Comparison of ENCODE assay signal across 14 mouse cellular contexts in the genomic region with DNA sequence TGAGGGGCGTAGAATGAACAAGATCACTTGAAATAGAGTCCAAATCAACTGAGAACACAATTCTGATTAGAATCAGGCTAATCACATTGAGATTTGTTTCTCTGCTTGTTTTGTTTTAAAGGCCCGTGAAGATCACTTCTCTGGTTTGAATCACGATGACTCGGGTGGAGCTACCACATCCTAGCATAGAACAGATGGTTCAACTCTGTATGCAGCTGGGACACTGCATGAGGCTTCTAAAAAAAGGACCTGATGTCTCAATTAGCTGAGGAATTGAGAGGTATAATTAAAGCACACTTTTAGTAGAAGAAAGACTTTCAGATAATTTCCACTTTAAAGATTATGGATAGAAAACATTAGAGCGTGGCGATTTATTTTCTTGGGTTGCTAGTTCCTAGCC.
DNase-seq lines count a peak whose midpoint lies in the region; ATAC-seq and TF ChIP-seq lines count a peak whose summit lies in the region.
"Had no signal": no experiment of that assay in that cellular context is flagged by ENCODE, and none has a peak within 500 bp of the region (broad histone marks: within the 10 kb centered on the region; RNA-seq: fewer than 3 reads in every experiment).

No protein-coding gene starts in this region.

- no peak overlapping the region for H3K27ac ChIP-seq in forebrain, postnatal 0 days (ENCODE audit: low read depth, low read length)
- no peak overlapping the region for H3K27ac ChIP-seq in forebrain, embryonic 16.5 days (ENCODE audit: low read length)
- H3K27ac ChIP-seq in lung, embryonic 14.5 days (ENCODE audit: low read depth) = no peak overlapping the region
- H3K27ac ChIP-seq: embryonic facial prominence, embryonic 15.5 days; limb, embryonic 10.5 days; liver, embryonic 13.5 days had no signal

- no peak for TF ChIP-seq CTCF in forebrain, postnatal 0 days (IDR thresholded peaks at IDR 0.05; ENCODE audit: low read depth)
- TF ChIP-seq CTCF in lung, embryonic 14.5 days (IDR thresholded peaks at IDR 0.05; ENCODE audit: low read depth) = no peak

- no peaks in the 10 kb centered on the region for H3K36me3 ChIP-seq in forebrain, postnatal 0 days (ENCODE audit: insufficient read depth)
- H3K36me3 ChIP-seq in forebrain, embryonic 16.5 days (ENCODE audit: control insufficient read depth, insufficient read depth) = no peaks in the 10 kb centered on the region
- no peaks in the 10 kb centered on the region for H3K36me3 ChIP-seq in lung, embryonic 14.5 days (ENCODE audit: insufficient read depth)
- H3K36me3 ChIP-seq: embryonic facial prominence, embryonic 15.5 days; limb, embryonic 10.5 days; liver, embryonic 13.5 days had no signal

- peak; percentile 43; the same call in 1 of the 2 replicates for ATAC-seq in forebrain, postnatal 0 days
- ATAC-seq in forebrain, embryonic 16.5 days = no peak
- ATAC-seq in lung, embryonic 14.5 days (ENCODE audit: insufficient read depth) = no peak
- ATAC-seq: CD4-positive, CD25-positive, alpha-beta regulatory T cell, adult 4 months had no signal

- intact Hi-C loops in gastrocnemius, postnatal 14 days (cut with DNase I; ENCODE audit: low total_unique reads) = no loop called here

- H3K27me3 ChIP-seq in forebrain, postnatal 0 days (ENCODE audit: insufficient read depth, low read length) = no peaks in the 10 kb centered on the region
- no peaks in the 10 kb centered on the region for H3K27me3 ChIP-seq in forebrain, embryonic 16.5 days (replicated peaks; ENCODE audit: control insufficient read depth, insufficient read depth, low read length)
- no peaks in the 10 kb centered on the region for H3K27me3 ChIP-seq in lung, embryonic 14.5 days (ENCODE audit: insufficient read depth, low read length)
- H3K27me3 ChIP-seq: embryonic facial prominence, embryonic 15.5 days; liver, embryonic 13.5 days had no signal

- WGBS in forebrain, postnatal 0 days = 39% methylated on average over 6 of the region's 6 CpGs
- WGBS in forebrain, embryonic 16.5 days = 35% methylated on average over 6 of the region's 6 CpGs
- 69% methylated on average over 6 of the region's 6 CpGs for WGBS in lung, embryonic 14.5 days

- H3K4me2 ChIP-seq in forebrain, postnatal 0 days (ENCODE audit: low read depth) = no peak overlapping the region
- no peak overlapping the region for H3K4me2 ChIP-seq in forebrain, embryonic 16.5 days (ENCODE audit: low read length)
- H3K4me2 ChIP-seq in lung, embryonic 14.5 days = no peak overlapping the region
- H3K4me2 ChIP-seq: embryonic facial prominence, embryonic 15.5 days; liver, embryonic 13.5 days had no signal

- no peak overlapping the region for H3K4me3 ChIP-seq in forebrain, postnatal 0 days (ENCODE audit: low read depth, low read length)
- no peak overlapping the region for H3K4me3 ChIP-seq in forebrain, embryonic 16.5 days (replicated peaks; ENCODE audit: low read length)
- H3K4me3 ChIP-seq in lung, embryonic 14.5 days (ENCODE audit: low read depth, low read length) = no peak overlapping the region
- H3K4me3 ChIP-seq: embryonic facial prominence, embryonic 15.5 days; limb, embryonic 10.5 days; liver, embryonic 13.5 days had no signal

- DNase-seq in forebrain, postnatal 0 days = peak; percentile 19
- peak; percentile 28 for DNase-seq in lung, embryonic 14.5 days
- DNase-seq in lung, adult 18-20 months = no peak
- peak; percentile 88 for DNase-seq in brain, adult 2 months (ENCODE audit: low read depth, low spot score)
- DNase-seq in cerebellum, adult 9-11 months = peak; percentile 28
- DNase-seq in gastrocnemius, postnatal 14 days = no peak
- DNase-seq: adrenal gland, postnatal 36 days; heart, adult 18-20 months; liver, embryonic 13.5 days; thymus, adult 2 months had no signal

- no peaks in the 10 kb centered on the region for H3K9me3 ChIP-seq in forebrain, postnatal 0 days (ENCODE audit: low read length)
- no peaks in the 10 kb centered on the region for H3K9me3 ChIP-seq in forebrain, embryonic 16.5 days (ENCODE audit: control insufficient read depth, low read length)
- H3K9me3 ChIP-seq in lung, embryonic 14.5 days (ENCODE audit: low read depth, low read length) = no peaks in the 10 kb centered on the region
- H3K9me3 ChIP-seq: embryonic facial prominence, embryonic 15.5 days; limb, embryonic 10.5 days; liver, embryonic 13.5 days had no signal

- no peak overlapping the region for H3K9ac ChIP-seq in forebrain, postnatal 0 days
- no peak overlapping the region for H3K9ac ChIP-seq in forebrain, embryonic 16.5 days (replicated peaks; ENCODE audit: low read depth, low read length)
- no peak overlapping the region for H3K9ac ChIP-seq in lung, embryonic 14.5 days
- H3K9ac ChIP-seq: embryonic facial prominence, embryonic 15.5 days; liver, embryonic 13.5 days had no signal

- no peaks in the 10 kb centered on the region for H3K4me1 ChIP-seq in forebrain, postnatal 0 days (ENCODE audit: insufficient read depth)
- H3K4me1 ChIP-seq in forebrain, embryonic 16.5 days (replicated peaks; ENCODE audit: control insufficient read depth, insufficient read depth, low read length) = no peaks in the 10 kb centered on the region
- no peaks in the 10 kb centered on the region for H3K4me1 ChIP-seq in lung, embryonic 14.5 days (ENCODE audit: insufficient read depth)
- H3K4me1 ChIP-seq: embryonic facial prominence, embryonic 15.5 days; limb, embryonic 10.5 days; liver, embryonic 13.5 days had no signal

Comparison
In these comparisons a context has a peak if more than half of its experiments do, and no peak if none do; other contexts are left out.
1. DNase-seq: peak in forebrain, postnatal 0 days (single experiment), lung, embryonic 14.5 days (single experiment), brain, adult 2 months (single experiment) and cerebellum, adult 9-11 months (single experiment); none in lung, adult 18-20 months (0 of 2) and gastrocnemius, postnatal 14 days (single experiment).